Mouse (Mus musculus) MEL (cell line): Measurements from ENCODE around the gene Dynlt1f.
"Not testable (repeated sequence)": the region's sequence is repeated elsewhere in the genome, so short reads cannot be mapped to it uniquely, and the experiment has no call there.

Source experiments
- CHD1 ChIP-seq: IDR thresholded peaks from 2 replicates; pipeline ENCODE4 v1.6.1; 2012; ENCODE audit warnings: low read depth, mild to moderate bottlenecking, inconsistent platforms, low read length, improper control_type of control experiment
- CHD2 ChIP-seq: IDR thresholded peaks from 2 replicates; pipeline ENCODE4 v1.6.1; 2011; ENCODE audit warnings: low read length, improper control_type of control experiment
- CTCF ChIP-seq, 3 experiments: IDR thresholded peaks in 2 of 3; conservative IDR thresholded peaks in 1 of 3; 2 replicates each; pipeline ENCODE4 v1.5.1; 2011 to 2012; ENCODE audit warnings: low read length in 3 of 3, low read depth in 2 of 3, mild to moderate bottlenecking in 2 of 3, improper control_type of control experiment in 1 of 3, inconsistent platforms in 1 of 3, mixed read lengths in 1 of 3, moderate library complexity in 1 of 3; ENCODE audit not compliant: control insufficient read depth in 1 of 3, insufficient read depth in 1 of 3, poor library complexity in 1 of 3, severe bottlenecking in 1 of 3
- E2F4 ChIP-seq: IDR thresholded peaks from 2 replicates; pipeline ENCODE4 v1.6.1; 2011; ENCODE audit warnings: low read depth, low read length, improper control_type of control experiment, borderline replicate concordance
- EP300 ChIP-seq, 2 experiments: IDR thresholded peaks; 2 replicates each; pipeline ENCODE4 v1.6.1; 2011; ENCODE audit warnings: improper control_type of control experiment in 2 of 2, low read length in 2 of 2, low read depth in 1 of 2, mild to moderate bottlenecking in 1 of 2
- ETS1 ChIP-seq: IDR thresholded peaks from 2 replicates; pipeline ENCODE4 v1.6.1; 2012; ENCODE audit warnings: low read depth, mild to moderate bottlenecking, inconsistent platforms, low read length, improper control_type of control experiment, moderate library complexity
- HCFC1 ChIP-seq: IDR thresholded peaks from 2 replicates; pipeline ENCODE4 v1.6.1; 2012; ENCODE audit warnings: low read depth, mild to moderate bottlenecking, inconsistent platforms, low read length, improper control_type of control experiment, moderate library complexity
- JUND ChIP-seq: IDR thresholded peaks from 2 replicates; pipeline ENCODE4 v1.6.1; 2011; ENCODE audit warnings: low read depth, mild to moderate bottlenecking, improper control_type of control experiment, low read length
- MAFK ChIP-seq: IDR thresholded peaks from 2 replicates; pipeline ENCODE4 v1.6.1; 2011; ENCODE audit warnings: low read depth, mild to moderate bottlenecking, low read length, improper control_type of control experiment, borderline replicate concordance
- MAZ ChIP-seq: IDR thresholded peaks from 2 replicates; pipeline ENCODE4 v1.6.1; 2012; ENCODE audit warnings: low read depth, mild to moderate bottlenecking, inconsistent platforms, low read length, improper control_type of control experiment
- MEF2A ChIP-seq: IDR thresholded peaks from 2 replicates; pipeline ENCODE4 v1.6.1; 2014; ENCODE audit warnings: low read depth, mild to moderate bottlenecking, inconsistent platforms, low read length, improper control_type of control experiment; ENCODE audit not compliant: poor library complexity, insufficient replicate concordance, severe bottlenecking; ENCODE audit errors: extremely low read depth
- POLR2AphosphoS2 ChIP-seq: IDR thresholded peaks from 2 replicates; pipeline ENCODE4 v1.6.1; 2011; ENCODE audit warnings: low read length, improper control_type of control experiment
- TAL1 ChIP-seq: IDR thresholded peaks from 2 replicates; pipeline ENCODE4 v1.6.1; 2012; ENCODE audit warnings: mild to moderate bottlenecking, inconsistent platforms, low read length, moderate library complexity, mixed read lengths
- USF2 ChIP-seq, 2 experiments: IDR thresholded peaks; 2 replicates each; pipeline ENCODE4 v1.6.1; 2011 to 2012; ENCODE audit warnings: improper control_type of control experiment in 2 of 2, low read length in 2 of 2, borderline replicate concordance in 1 of 2, inconsistent platforms in 1 of 2, low read depth in 1 of 2, mild to moderate bottlenecking in 1 of 2; ENCODE audit not compliant: insufficient read depth in 1 of 2

GRCm38 (mm10) chr17:6605347-6605746, 50.4 kb downstream of the Dynlt1f start:
- TF ChIP-seq POLR2AphosphoS2; TAL1; CHD1; MEF2A; CTCF (IDR thresholded peaks at IDR 0.05 in 2 of 3, conservative IDR thresholded peaks at IDR 0.05 in 1 of 3; ENCODE audit: control insufficient read depth in 1 of 3, insufficient read depth in 1 of 3, low read depth in 2 of 3, low read length in 3 of 3, poor library complexity in 1 of 3, severe bottlenecking in 1 of 3); EP300 (IDR thresholded peaks at IDR 0.05; ENCODE audit: low read depth in 1 of 2, low read length in 2 of 2); CHD2; HCFC1; USF2 (IDR thresholded peaks at IDR 0.05; ENCODE audit: borderline replicate concordance in 1 of 2, insufficient read depth in 1 of 2, low read depth in 1 of 2, low read length in 2 of 2); JUND; MAFK; MAZ; E2F4; ETS1: not testable (repeated sequence)
